Mouse (Mus musculus) liver, embryonic 18 days (tissue): Measurements from ENCODE around the gene Gm49393. TPM values are rescaled to one million over a fixed set of nuclear protein-coding genes. Genes with fewer than 3 reads are reported as not detected.

Experiments
- polyA plus RNA-seq: library from polyadenylated mRNA; depleted of rRNA; stranded (reverse); fragments of >200 nt; gene quantifications from 2 replicates; pipeline ENCODE4 v1.2.3, GENCODE M21; 2012; rRNA removed

Gm49393 gene
- polyA plus RNA-seq = 0.19 TPM in 1 of 2 replicates, not detected in the other

GRCm38 (mm10) chr13:60935490-60935889 lies at the start of gene Gm49393:
Gene Gm49393 (minus strand): TSS chr13:60935590.

GRCm38 (mm10) chr13:60941884-60942283 lies 6.5 kb upstream of the Gm49393 start, which contains the start of gene Tpbpa:
Gene Tpbpa (minus strand): TSS chr13:60941984.

GRCm38 (mm10) chr13:60936500-60936901 lies 1.1 kb upstream of the Gm49393 start, which contains the start of the genes Gm49391 and Ctla2a:
Gene Gm49391 (minus strand): TSS chr13:60936571.
Gene Ctla2a (minus strand): TSS chr13:60936625.

GRCm38 (mm10) chr13:60904780-60905179 lies 30.6 kb downstream of the Gm49393 start, which contains the start of gene Tpbpb:
Gene Tpbpb (minus strand): TSS chr13:60904880.

GRCm38 (mm10) chr13:60897328-60897727 lies 38.1 kb downstream of the Gm49393 start, which contains the start of gene Ctla2b:
Gene Ctla2b (minus strand): TSS chr13:60897447.

GRCm38 (mm10) chr13:60896794-60897193 lies 38.6 kb downstream of the Gm49393 start, which contains the start of gene Gm49392:
Gene Gm49392 (minus strand): TSS chr13:60896894.

GRCm38 (mm10) chr13:60864281-60864680 lies 71.1 kb downstream of the Gm49393 start, which contains the start of gene 4930486L24Rik:
Gene 4930486L24Rik (minus strand): TSS chr13:60864475.

Other genes starting within 250 kb of the Gm49393 start
- gene BC051665, start 149.2 kb downstream of the Gm49393 start, polyA plus RNA-seq = not detected in 2 replicates
- gene Ctsll3, start 132.7 kb downstream of the Gm49393 start, polyA plus RNA-seq = not detected in 2 replicates
- 0.10 and 0.16 TPM in 2 replicates for gene 4930486L24Rik, start 71.1 kb downstream of the Gm49393 start, polyA plus RNA-seq
- 0.06 and 0.14 TPM in 2 replicates for gene Gm49392, start 38.7 kb downstream of the Gm49393 start, polyA plus RNA-seq
- 6.9 and 8.1 TPM in 2 replicates for gene Ctla2b, start 38.1 kb downstream of the Gm49393 start, polyA plus RNA-seq
- not detected in 2 replicates for gene Tpbpb, start 30.7 kb downstream of the Gm49393 start, polyA plus RNA-seq
- gene Gm49391, start 981 bp upstream of the Gm49393 start, polyA plus RNA-seq = 6.8 and 8.7 TPM in 2 replicates
- 20.2 TPM in 2 replicates for gene Ctla2a, start 1.0 kb upstream of the Gm49393 start, polyA plus RNA-seq
- 0.02 and 0.08 TPM in 2 replicates for gene Tpbpa, start 6.4 kb upstream of the Gm49393 start, polyA plus RNA-seq
- 0.05 and 0.06 TPM in 2 replicates for gene Ctsj, start 70.4 kb upstream of the Gm49393 start, polyA plus RNA-seq
- not detected in 2 replicates for gene Ctsq, start 105.0 kb upstream of the Gm49393 start, polyA plus RNA-seq
- not detected in 2 replicates for gene Ctsr, start 228.7 kb upstream of the Gm49393 start, polyA plus RNA-seq